Mouse (Mus musculus): ENCODE measurements at regions not wholly inside any gene's neighbourhood (a gene's known extent, or its start where the extent isn't known, plus 50 kb on each side); places are given as distances from the start of the nearest gene placed in this dataset.
A peak's percentile ranks its signal among the peaks of the same experiment; 100 is the strongest.

- DNase-seq = peak; percentile 9
These were observed 815.3 kb upstream of the Ghitm start for GRCm38 (mm10) chr14:37950212-37950876.
